Mouse (Mus musculus) neutrophil, adult 59 days (primary cell): ENCODE data around the gene Rnf223. TPM values are rescaled to one million over a fixed set of nuclear protein-coding genes. Genes with fewer than 3 reads are reported as not detected.

Source experiments
- total RNA-seq, 2 experiments: library from RNA; stranded (reverse); gene quantifications; 1 replicate in 1 of 2; 2 replicates in 1 of 2; pipeline ENCODE4 v1.2.4; 2023

Rnf223 gene
- under 1 TPM; 0.20 to 0.29 TPM for total RNA-seq

DNA sequence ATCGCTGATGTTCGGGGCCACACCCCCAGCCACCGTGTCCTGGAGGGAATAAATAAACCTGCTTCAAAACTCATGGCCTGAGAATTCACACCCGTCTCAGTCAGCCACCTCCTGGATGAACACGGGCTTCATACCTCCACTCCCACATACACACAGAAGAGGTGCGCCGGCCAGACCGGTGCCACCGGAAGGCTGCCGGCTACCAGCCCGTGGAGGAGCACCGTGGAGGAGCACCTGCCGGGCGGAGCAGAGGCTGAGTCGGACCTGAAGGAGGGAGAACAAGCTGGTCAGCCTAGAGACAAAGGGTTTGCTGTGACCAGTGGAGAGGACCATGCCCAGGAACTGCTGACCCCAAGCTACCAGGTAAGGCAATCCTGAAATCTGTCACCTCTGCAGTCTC, at the start of gene Rnf223:
Gene Rnf223, plus strand, starts transcription at position 78 of the 400 bp plus-strand sequence.

GRCm38 (mm10) chr4:156109570-156110331, 20.6 kb upstream of the Rnf223 start, which contains the start of gene 9430015G10Rik:
9430015G10Rik (plus strand) TSS chr4:156109982.

Other genes starting within 250 kb of the Rnf223 start
- gene Pusl1, start 238.7 kb upstream of the Rnf223 start, total RNA-seq, result 10 to 100 TPM; 12.2 TPM
- 10 to 100 TPM; 57.0 to 63.5 TPM for gene Acap3, start 238.7 kb upstream of the Rnf223 start, total RNA-seq
- gene Ube2j2, start 186.7 kb upstream of the Rnf223 start, total RNA-seq, result 10 to 100 TPM; 85.6 to 91.1 TPM
- 10 to 100 TPM; 20.5 to 36.9 TPM for gene C1qtnf12, start 168.2 kb upstream of the Rnf223 start, total RNA-seq
- 1 to 10 TPM; 2.0 to 2.4 TPM for gene B3galt6, start 137.9 kb upstream of the Rnf223 start, total RNA-seq
- gene Sdf4, start 137.6 kb upstream of the Rnf223 start, total RNA-seq, result 100 to 1,000 TPM in 1 of 2 experiments, 10 to 100 TPM in 1; 97.9 to 120 TPM
- gene Tnfrsf4, start 116.7 kb upstream of the Rnf223 start, total RNA-seq, result 1 to 10 TPM; 1.9 to 2.0 TPM
- 1 to 10 TPM; 3.9 to 6.7 TPM for gene Tnfrsf18, start 104.3 kb upstream of the Rnf223 start, total RNA-seq
- gene Ttll10, start 71.1 kb upstream of the Rnf223 start, total RNA-seq, result not detected
- gene 9430015G10Rik, start 20.5 kb upstream of the Rnf223 start, total RNA-seq, result 10 to 100 TPM; 14.9 to 19.7 TPM
- gene Agrn, start 67.0 kb downstream of the Rnf223 start, total RNA-seq, result 10 to 100 TPM; 13.3 to 16.7 TPM
- 10 to 100 TPM; 10.3 to 11.6 TPM for gene Isg15, start 70.3 kb downstream of the Rnf223 start, total RNA-seq
- gene AW011738, start 72.8 kb downstream of the Rnf223 start, total RNA-seq, result 1 to 10 TPM; 5.1 to 8.5 TPM
- not detected for gene Perm1, start 85.4 kb downstream of the Rnf223 start, total RNA-seq
- gene Plekhn1, start 104.3 kb downstream of the Rnf223 start, total RNA-seq, result 10 to 100 TPM; 14.7 to 15.2 TPM
- 10 to 100 TPM; 27.6 to 28.7 TPM for gene Noc2l, start 105.5 kb downstream of the Rnf223 start, total RNA-seq
- gene Samd11, start 125.1 kb downstream of the Rnf223 start, total RNA-seq, result 1 to 10 TPM; 3.2 to 3.9 TPM
- not detected for gene Vmn2r-ps159, start 200.6 kb downstream of the Rnf223 start, total RNA-seq